Mouse (Mus musculus): ENCODE measurements around the gene St6gal1.

The St6gal1 gene

GRCm38 (mm10) chr16:23259580-23259979, 35.0 kb downstream of the St6gal1 start:
- no peak for TF ChIP-seq CTCF (conservative IDR thresholded peaks at IDR 0.05; ENCODE audit: low read length)
- Histone ChIP-seq H3K4me3 (replicated peaks; ENCODE audit: low read length) (no peak overlapping the region), H3K27me3 (ENCODE audit: insufficient read depth, low read length) (0 out of 2 replicates have a peak, but pooled peaks cover 9% of the 10 kb centered on the region), H3K9me3 (ENCODE audit: low read length) (no peaks in the 10 kb centered on the region), H3K36me3 (ENCODE audit: insufficient read depth, low read length) (no peaks in the 10 kb centered on the region), H3K4me1 (replicated peaks; ENCODE audit: low read depth, low read length) (peaks cover 66% of the 10 kb centered on the region)

DNA sequence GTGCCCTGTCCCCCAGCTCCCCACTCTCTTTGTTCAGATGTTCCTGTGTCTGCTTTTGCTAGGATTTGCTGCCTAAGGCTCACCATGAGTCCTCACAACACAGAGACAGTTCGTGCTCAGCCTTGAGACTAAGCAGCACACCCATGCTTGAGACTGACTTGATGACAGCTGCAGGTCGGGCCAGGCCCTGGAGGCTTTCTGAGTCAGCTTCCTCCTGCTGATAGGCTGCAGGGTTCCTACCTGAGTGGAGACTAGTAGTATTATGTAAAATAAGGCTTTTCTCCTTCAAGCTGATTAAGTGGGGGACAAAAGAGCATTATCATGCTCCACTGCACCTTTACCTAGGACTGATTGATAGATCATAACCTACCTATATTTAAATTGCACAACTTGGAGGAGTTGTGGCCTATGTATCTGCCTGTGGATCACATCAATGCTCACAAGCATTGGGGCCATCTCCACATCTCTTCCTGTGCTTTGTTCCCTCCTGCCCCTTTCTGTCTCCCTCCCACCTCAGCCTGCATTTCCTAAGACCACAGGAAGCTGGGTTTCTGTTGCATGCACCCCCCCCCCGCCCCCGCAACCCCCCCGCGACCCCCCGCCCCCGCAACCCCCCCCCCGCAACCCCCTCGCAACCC, 37.7 kb downstream of the St6gal1 start:
- no peak overlapping the region; the same call in 1 of the 2 replicates for H3K4me3 ChIP-seq (replicated peaks; ENCODE audit: low read length)
- 0 out of 2 replicates have a peak, but pooled peaks cover 7% of the 10 kb centered on the region for H3K27me3 ChIP-seq (ENCODE audit: insufficient read depth, low read length)
- peaks cover 75% of the 10 kb centered on the region for H3K4me1 ChIP-seq (replicated peaks; ENCODE audit: low read depth, low read length)
- no peaks in the 10 kb centered on the region for H3K36me3 ChIP-seq (ENCODE audit: insufficient read depth, low read length)
- no peak for TF ChIP-seq POU5F1 (IDR thresholded peaks at IDR 0.05; ENCODE audit: borderline replicate concordance, low read length)
- TF ChIP-seq NANOG (IDR thresholded peaks at IDR 0.05; ENCODE audit: borderline replicate concordance, low read length), result 0 out of 2 replicates have a peak, but pooled peaks have one; percentile 45
- H3K9me3 ChIP-seq (ENCODE audit: low read length), result no peaks in the 10 kb centered on the region

GRCm38 (mm10) chr16:23262846-23263245, 38.3 kb downstream of the St6gal1 start:
- TF ChIP-seq NANOG (IDR thresholded peaks at IDR 0.05; ENCODE audit: borderline replicate concordance, low read length) (no peak), POU5F1 (IDR thresholded peaks at IDR 0.05; ENCODE audit: borderline replicate concordance, low read length) (no peak), CTCF (conservative IDR thresholded peaks at IDR 0.05; ENCODE audit: low read length) (no peak)
- H3K9me3 ChIP-seq (ENCODE audit: low read length), result no peaks in the 10 kb centered on the region
- H3K27me3 ChIP-seq (ENCODE audit: insufficient read depth, low read length), result 0 out of 2 replicates have a peak, but pooled peaks cover 7% of the 10 kb centered on the region

DNA sequence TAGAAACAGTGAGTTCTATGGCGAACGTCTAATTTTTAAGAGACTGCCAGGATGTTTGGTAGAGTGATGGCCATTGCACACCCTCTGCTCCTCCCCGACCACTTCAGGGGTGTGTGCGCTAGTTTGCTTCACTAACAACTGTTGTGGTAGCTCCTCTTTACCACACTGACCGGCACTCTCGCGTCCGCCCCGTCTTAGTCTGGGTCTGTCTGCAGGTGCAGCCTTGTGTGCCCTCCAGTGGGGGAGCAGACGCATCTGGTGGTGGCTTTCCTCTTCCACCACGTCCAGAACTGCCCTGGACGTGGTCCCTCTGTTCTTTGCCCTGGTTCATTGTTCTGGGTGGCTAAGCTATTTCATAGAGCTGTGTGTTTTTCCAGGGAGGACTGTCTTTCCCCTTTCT, 40.5 kb downstream of the St6gal1 start:
- H3K4me1 ChIP-seq (replicated peaks; ENCODE audit: low read depth, low read length), result peaks cover 65% of the 10 kb centered on the region
- no peak overlapping the region for H3K4me3 ChIP-seq (replicated peaks; ENCODE audit: low read length)
- TF ChIP-seq POU5F1 (IDR thresholded peaks at IDR 0.05; ENCODE audit: borderline replicate concordance, low read length) (no peak), NANOG (IDR thresholded peaks at IDR 0.05; ENCODE audit: borderline replicate concordance, low read length) (no peak), CTCF (conservative IDR thresholded peaks at IDR 0.05; ENCODE audit: low read length) (no peak)
- H3K9me3 ChIP-seq (ENCODE audit: low read length), result no peaks in the 10 kb centered on the region
- H3K27me3 ChIP-seq (ENCODE audit: insufficient read depth, low read length), result peaks cover 9% of the 10 kb centered on the region; the same call in 1 of the 2 replicates
- no peaks in the 10 kb centered on the region for H3K36me3 ChIP-seq (ENCODE audit: insufficient read depth, low read length)

More at GRCm38 (mm10) chr16:23262846-23263245, 38.3 kb downstream of the St6gal1 start:
- Histone ChIP-seq H3K4me1 (replicated peaks; ENCODE audit: low read depth, low read length) (peaks cover 69% of the 10 kb centered on the region), H3K36me3 (ENCODE audit: insufficient read depth, low read length) (no peaks in the 10 kb centered on the region), H3K4me3 (replicated peaks; ENCODE audit: low read length) (no peak overlapping the region)

- TF ChIP-seq POU5F1 (IDR thresholded peaks at IDR 0.05; ENCODE audit: borderline replicate concordance, low read length) (no peak), CTCF (conservative IDR thresholded peaks at IDR 0.05; ENCODE audit: low read length) (no peak), NANOG (IDR thresholded peaks at IDR 0.05; ENCODE audit: borderline replicate concordance, low read length) (no peak)
- Histone ChIP-seq H3K4me1 (replicated peaks; ENCODE audit: low read depth, low read length) (peaks cover 70% of the 10 kb centered on the region), H3K36me3 (ENCODE audit: insufficient read depth, low read length) (no peaks in the 10 kb centered on the region), H3K4me3 (replicated peaks; ENCODE audit: low read length) (no peak overlapping the region), H3K27me3 (ENCODE audit: insufficient read depth, low read length) (peaks cover 9% of the 10 kb centered on the region; the same call in 1 of the 2 replicates), H3K9me3 (ENCODE audit: low read length) (no peaks in the 10 kb centered on the region)
These were observed 40.9 kb downstream of the St6gal1 start for GRCm38 (mm10) chr16:23265481-23265880.

GRCm38 (mm10) chr16:23266293-23266692, 41.8 kb downstream of the St6gal1 start:
- H3K4me3 ChIP-seq (replicated peaks; ENCODE audit: low read length), result no peak overlapping the region
- H3K36me3 ChIP-seq (ENCODE audit: insufficient read depth, low read length), result no peaks in the 10 kb centered on the region
- H3K9me3 ChIP-seq (ENCODE audit: low read length), result no peaks in the 10 kb centered on the region
- TF ChIP-seq CTCF (conservative IDR thresholded peaks at IDR 0.05; ENCODE audit: low read length) (no peak), NANOG (IDR thresholded peaks at IDR 0.05; ENCODE audit: borderline replicate concordance, low read length) (no peak), POU5F1 (IDR thresholded peaks at IDR 0.05; ENCODE audit: borderline replicate concordance, low read length) (no peak)
- H3K27me3 ChIP-seq (ENCODE audit: insufficient read depth, low read length), result peaks cover 9% of the 10 kb centered on the region; the same call in 1 of the 2 replicates
- H3K4me1 ChIP-seq (replicated peaks; ENCODE audit: low read depth, low read length), result peaks cover 72% of the 10 kb centered on the region

DNA sequence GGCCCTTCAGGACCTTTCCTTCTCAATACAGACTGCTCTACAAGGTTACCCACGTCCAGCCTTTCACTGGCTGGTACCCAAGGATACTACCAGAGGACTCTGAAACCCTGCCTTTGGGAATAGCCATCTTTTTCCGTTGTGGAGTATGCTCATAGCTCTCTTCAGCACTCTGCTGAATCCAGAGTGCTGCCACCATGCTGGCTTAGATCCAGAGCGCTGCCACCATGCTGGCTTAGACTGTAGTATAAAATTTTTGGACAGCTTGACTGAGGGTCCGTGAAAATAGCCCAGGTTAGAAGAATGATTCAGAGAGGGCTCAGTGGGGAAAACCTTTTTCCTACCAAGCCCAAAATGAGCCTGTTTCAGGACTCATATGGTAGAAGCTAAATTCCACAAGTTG, 42.4 kb downstream of the St6gal1 start:
- no peak for TF ChIP-seq NANOG (IDR thresholded peaks at IDR 0.05; ENCODE audit: borderline replicate concordance, low read length)
- no peak for TF ChIP-seq CTCF (conservative IDR thresholded peaks at IDR 0.05; ENCODE audit: low read length)
- TF ChIP-seq POU5F1 (IDR thresholded peaks at IDR 0.05; ENCODE audit: borderline replicate concordance, low read length), result no peak
- Histone ChIP-seq H3K27me3 (ENCODE audit: insufficient read depth, low read length) (peaks cover 9% of the 10 kb centered on the region; the same call in 1 of the 2 replicates), H3K4me1 (replicated peaks; ENCODE audit: low read depth, low read length) (peaks cover 72% of the 10 kb centered on the region), H3K36me3 (ENCODE audit: insufficient read depth, low read length) (no peaks in the 10 kb centered on the region), H3K9me3 (ENCODE audit: low read length) (no peaks in the 10 kb centered on the region), H3K4me3 (replicated peaks; ENCODE audit: low read length) (no peak overlapping the region)

DNA sequence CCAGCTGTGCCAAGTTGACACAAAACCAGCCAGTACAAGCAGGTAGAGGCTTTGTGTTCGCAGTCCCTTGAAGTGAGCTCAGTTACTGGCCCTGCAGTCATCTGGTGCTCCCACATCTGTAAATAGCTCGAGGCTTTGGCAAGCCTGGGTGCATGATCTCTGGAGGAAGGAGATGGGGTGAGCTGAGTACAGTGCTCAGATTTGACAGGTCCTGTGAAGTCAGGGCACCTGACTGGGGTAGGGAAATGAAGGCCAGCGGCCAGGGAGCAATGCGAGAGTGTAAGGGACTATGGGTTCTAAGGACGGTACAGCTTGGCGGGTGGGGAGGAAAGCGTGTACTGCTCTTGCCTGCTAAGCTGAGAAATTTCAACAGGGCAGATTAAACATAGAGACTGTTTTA, 43.7 kb downstream of the St6gal1 start:
- peaks cover 9% of the 10 kb centered on the region; the same call in 1 of the 2 replicates for H3K27me3 ChIP-seq (ENCODE audit: insufficient read depth, low read length)
- TF ChIP-seq CTCF (conservative IDR thresholded peaks at IDR 0.05; ENCODE audit: low read length) (no peak), POU5F1 (IDR thresholded peaks at IDR 0.05; ENCODE audit: borderline replicate concordance, low read length) (no peak), NANOG (IDR thresholded peaks at IDR 0.05; ENCODE audit: borderline replicate concordance, low read length) (no peak)
- no peak overlapping the region for H3K4me3 ChIP-seq (replicated peaks; ENCODE audit: low read length)
- no peaks in the 10 kb centered on the region for H3K9me3 ChIP-seq (ENCODE audit: low read length)
- H3K4me1 ChIP-seq (replicated peaks; ENCODE audit: low read depth, low read length), result peaks cover 75% of the 10 kb centered on the region
- no peaks in the 10 kb centered on the region for H3K36me3 ChIP-seq (ENCODE audit: insufficient read depth, low read length)
